Mouse (Mus musculus): ENCODE results near the gene Crhr2. TPM values are rescaled to one million over a fixed set of nuclear protein-coding genes. Genes with fewer than 3 reads are reported as not detected.

The Crhr2 gene
- total RNA-seq, 2 experiments from 2014 or later = 3.2 to 4.9 TPM

- DNase-seq (ENCODE audit: extremely low spot score in 1 of 2, low spot score in 1 of 2) = no peak
Measured at GRCm38 (mm10) chr6:55128391-55128790, 4.4 kb downstream of the Crhr2 start.

- DNase-seq (ENCODE audit: extremely low spot score in 1 of 2, low spot score in 1 of 2) = no peak
Measured at GRCm38 (mm10) chr6:55126576-55126975, 6.2 kb downstream of the Crhr2 start.

- DNase-seq (ENCODE audit: extremely low spot score in 1 of 2, low spot score in 1 of 2) = no peak
Measured at GRCm38 (mm10) chr6:55123056-55123455, 9.8 kb downstream of the Crhr2 start.

- peak in 1 of 2 experiments; percentile 8 for DNase-seq (ENCODE audit: extremely low spot score in 1 of 2, low spot score in 1 of 2)
Measured at GRCm38 (mm10) chr6:55117325-55118109, 15.3 kb downstream of the Crhr2 start.

GRCm38 (mm10) chr6:55108358-55108757, 24.5 kb downstream of the Crhr2 start:
- no peak for DNase-seq (ENCODE audit: extremely low spot score in 1 of 2, low spot score in 1 of 2)

GRCm38 (mm10) chr6:55098603-55099002, 34.2 kb downstream of the Crhr2 start:
- no peak for DNase-seq (ENCODE audit: extremely low spot score in 1 of 2, low spot score in 1 of 2)

- no peak for DNase-seq (ENCODE audit: extremely low spot score in 1 of 2, low spot score in 1 of 2)
Measured at GRCm38 (mm10) chr6:55098030-55098429, 34.8 kb downstream of the Crhr2 start.

- DNase-seq (ENCODE audit: extremely low spot score in 1 of 2, low spot score in 1 of 2) = no peak
Measured at GRCm38 (mm10) chr6:55093431-55094146, 39.2 kb downstream of the Crhr2 start.

GRCm38 (mm10) chr6:55091396-55091795, 41.4 kb downstream of the Crhr2 start:
- no peak for DNase-seq (ENCODE audit: extremely low spot score in 1 of 2, low spot score in 1 of 2)

- no peak for DNase-seq (ENCODE audit: extremely low spot score in 1 of 2, low spot score in 1 of 2)
Measured at GRCm38 (mm10) chr6:55090639-55091038, 42.2 kb downstream of the Crhr2 start.

- DNase-seq (ENCODE audit: extremely low spot score in 1 of 2, low spot score in 1 of 2) = no peak
Measured at GRCm38 (mm10) chr6:55087355-55087754, 45.5 kb downstream of the Crhr2 start.

GRCm38 (mm10) chr6:55082261-55083051, 50.4 kb downstream of the Crhr2 start:
- no peak for DNase-seq (ENCODE audit: extremely low spot score in 1 of 2, low spot score in 1 of 2)

- no peak for DNase-seq (ENCODE audit: extremely low spot score in 1 of 2, low spot score in 1 of 2)
Measured at GRCm38 (mm10) chr6:55081379-55081778, 51.4 kb downstream of the Crhr2 start.

GRCm38 (mm10) chr6:55076561-55077255, 56.1 kb downstream of the Crhr2 start:
- DNase-seq (ENCODE audit: extremely low spot score in 1 of 2, low spot score in 1 of 2) = no peak

GRCm38 (mm10) chr6:55065903-55066302, 66.9 kb downstream of the Crhr2 start:
- DNase-seq (ENCODE audit: extremely low spot score in 1 of 2, low spot score in 1 of 2) = no peak

- DNase-seq (ENCODE audit: extremely low spot score in 1 of 2, low spot score in 1 of 2) = no peak
Measured at GRCm38 (mm10) chr6:55064477-55064827, 68.4 kb downstream of the Crhr2 start.

- DNase-seq (ENCODE audit: extremely low spot score in 1 of 2, low spot score in 1 of 2) = no peak
Measured at GRCm38 (mm10) chr6:55063793-55064476, 68.9 kb downstream of the Crhr2 start.

- DNase-seq (ENCODE audit: extremely low spot score in 1 of 2, low spot score in 1 of 2) = no peak
Measured at GRCm38 (mm10) chr6:55062200-55062599, 70.6 kb downstream of the Crhr2 start.

- no peak for DNase-seq (ENCODE audit: extremely low spot score in 1 of 2, low spot score in 1 of 2)
Measured at GRCm38 (mm10) chr6:55061328-55061727, 71.5 kb downstream of the Crhr2 start.
